Mouse (Mus musculus): ENCODE data around the gene Sema3d. TPM values are rescaled to one million over a fixed set of nuclear protein-coding genes. Genes with fewer than 3 reads are reported as not detected.

The Sema3d gene
- under 1 TPM in 1 of 2 experiments, not detected in 1; 0.36 TPM for total RNA-seq (2023)

DNA sequence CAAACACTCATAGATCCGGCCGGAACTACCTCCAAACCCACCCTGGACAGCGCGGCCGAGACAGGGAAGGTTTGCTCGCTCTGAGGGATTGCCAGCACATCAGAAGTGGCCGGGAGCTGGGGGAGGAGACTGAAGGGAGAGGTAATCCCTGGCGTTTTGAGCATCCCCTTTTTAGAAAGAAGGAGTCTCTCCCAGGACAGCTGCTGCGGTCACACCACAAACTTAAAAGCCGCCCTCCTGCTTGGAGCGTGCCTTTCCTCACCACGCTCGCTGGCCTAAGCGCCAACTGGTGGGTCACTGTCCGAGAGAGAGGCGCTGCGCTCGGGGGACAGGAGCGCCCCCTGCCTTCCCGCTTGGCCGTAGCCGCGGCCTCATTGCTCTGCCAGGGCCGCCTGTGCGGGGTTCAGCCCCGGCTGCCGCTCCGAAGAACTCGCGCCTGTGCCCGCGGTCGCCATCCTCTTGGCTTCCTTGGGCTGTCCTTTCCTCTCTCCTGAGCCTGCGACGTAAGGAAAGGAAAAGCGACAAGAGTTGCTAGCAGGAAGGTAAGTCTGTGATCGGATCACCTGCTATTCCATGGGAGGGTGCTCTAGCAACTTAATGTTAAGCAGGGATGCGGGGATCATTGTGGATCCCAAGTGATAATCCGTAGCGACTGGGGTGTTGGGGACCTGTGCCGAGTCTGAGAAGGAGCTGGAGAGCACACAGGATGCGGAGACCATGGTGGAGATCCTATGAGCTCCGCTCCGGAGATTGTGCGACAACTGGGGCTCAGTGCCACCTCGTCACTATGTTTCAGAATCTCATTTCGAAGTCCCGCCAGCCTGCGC is at the start of gene Sema3d:
Sema3d (plus strand) TSS at position 253 of the 827 bp plus-strand sequence.

Data from T-cell, adult 66 days (primary cell).